Comparison of ENCODE assay signal across 13 mouse cellular contexts in the genomic region with DNA sequence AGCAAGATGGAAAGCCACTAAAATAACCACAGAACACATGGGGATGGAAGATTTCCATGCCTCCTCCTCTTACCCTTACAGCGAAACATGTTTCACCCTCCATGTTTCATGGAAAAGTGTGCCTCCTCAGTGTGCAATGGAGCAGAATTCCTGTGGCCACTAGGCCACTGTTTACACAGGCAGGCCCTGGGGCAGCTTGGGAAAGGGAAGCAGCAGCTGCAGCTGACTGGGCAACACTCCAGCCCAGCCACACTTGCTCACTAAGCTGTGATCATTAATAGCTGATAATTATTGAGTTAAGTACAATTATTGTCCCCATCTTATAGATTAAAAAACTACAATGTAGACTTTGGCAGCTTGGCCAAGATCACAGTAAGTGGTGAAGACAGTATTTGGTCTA.
DNase-seq lines count a peak whose midpoint lies in the region; ATAC-seq lines count a peak whose summit lies in the region.
"Had no signal": no experiment of that assay in that cellular context is flagged by ENCODE, and none has a peak within 500 bp of the region (broad histone marks: within the 10 kb centered on the region; RNA-seq: fewer than 3 reads in every experiment).

No protein-coding gene starts in this region.

- DNase-seq in gastrocnemius, postnatal 10 days, result peak; percentile 13
- DNase-seq in gastrocnemius, adult 8-10 months (ENCODE audit: low spot score in 2 of 2), result no peak
- peak; percentile 42 for DNase-seq in 3T3-L1 (ENCODE audit: low read depth, low spot score)
- DNase-seq in adipocyte (ENCODE audit: low spot score), result peak; percentile 44
- peak; percentile 56 to 74 for DNase-seq in kidney, postnatal 25 days
- DNase-seq in cerebellum, adult 8-10 months, result no peak
- DNase-seq: adrenal gland, adult 8-10 months; cerebellum, adult 11 months; right cerebral cortex, postnatal 25 days had no signal

- ATAC-seq in megakaryocyte-erythroid progenitor cell, adult 5-6 weeks (replicated peaks; ENCODE audit: low FRiP score, low TSS enrichment, poor library complexity, severe bottlenecking), result no peak
- ATAC-seq: CD4-positive, CD25-positive, alpha-beta regulatory T cell, adult 4 months; intestine, embryonic 16.5 days; lung, postnatal 0 days had no signal

Comparison
In these comparisons a context has a peak if more than half of its experiments do, and no peak if none do; other contexts are left out.
1. DNase-seq: peak in gastrocnemius, postnatal 10 days (single experiment), 3T3-L1 (single experiment), adipocyte (single experiment) and kidney, postnatal 25 days (2 of 2); none in gastrocnemius, adult 8-10 months (0 of 2) and cerebellum, adult 8-10 months (single experiment).